Mouse (Mus musculus) ES-Bruce4 (cell line): Measurements from ENCODE around the gene Otud4.

Experiments
- CTCF ChIP-seq: IDR thresholded peaks from one replicate; pipeline ENCODE4 v1.8.1; 2011; ENCODE audit warnings: low read depth, low read length
- POLR2A ChIP-seq: IDR thresholded peaks from one replicate; pipeline ENCODE4 v1.8.1; 2011; ENCODE audit warnings: low read length; ENCODE audit not compliant: insufficient read depth

DNA sequence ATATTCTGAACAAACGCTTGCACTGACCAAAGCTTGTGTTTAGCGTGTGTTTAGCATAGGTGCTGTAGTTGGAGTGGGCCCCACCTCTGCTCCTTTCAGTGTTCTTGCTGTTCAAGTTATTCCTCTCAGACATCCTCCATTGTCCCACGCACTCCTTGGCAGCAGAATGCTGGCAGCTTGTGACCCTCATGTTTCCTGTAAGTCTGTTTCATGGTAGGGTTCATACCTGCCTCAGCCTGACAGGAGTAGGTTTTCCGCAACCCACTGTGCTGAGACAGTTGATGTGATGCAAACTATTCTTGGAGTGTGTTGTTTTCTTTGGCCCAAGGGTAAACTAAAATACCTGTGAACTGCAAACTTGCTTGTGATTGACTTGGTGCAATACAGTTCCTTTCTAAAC lies 37.0 kb downstream of the Otud4 start:
- TF ChIP-seq CTCF, result no peak
- TF ChIP-seq POLR2A, result no peak
